Mouse (Mus musculus): Measurements from ENCODE around the gene Unc13b.

GRCm38 (mm10) chr4:43030780-43031230 lies 27.9 kb upstream of the Unc13b start:
- TF ChIP-seq CTCF (IDR thresholded peaks at IDR 0.05; ENCODE audit: control insufficient read depth, insufficient read depth, insufficient read length) (no peak), USF1 (IDR thresholded peaks at IDR 0.05; ENCODE audit: low read depth) (no peak), MAX (IDR thresholded peaks at IDR 0.05) (no peak), MYOG (IDR thresholded peaks at IDR 0.05; ENCODE audit: control insufficient read depth, extremely low read depth, insufficient read length) (no peak), FOSL1 (IDR thresholded peaks at IDR 0.05; ENCODE audit: insufficient read depth, low read length, poor library complexity, severe bottlenecking) (no peak)
